Mouse (Mus musculus) adrenal gland, adult (tissue): ENCODE measurements around the gene Txndc15.

Experiments
- DNase-seq, 2 experiments: peaks; one replicate each; pipeline ENCODE4 v3.0.0; 2022 to 2023; ENCODE audit warnings: low spot score in 1 of 2; ENCODE audit not compliant: inconsistent age in 2 of 2

Gene Txndc15

DNA sequence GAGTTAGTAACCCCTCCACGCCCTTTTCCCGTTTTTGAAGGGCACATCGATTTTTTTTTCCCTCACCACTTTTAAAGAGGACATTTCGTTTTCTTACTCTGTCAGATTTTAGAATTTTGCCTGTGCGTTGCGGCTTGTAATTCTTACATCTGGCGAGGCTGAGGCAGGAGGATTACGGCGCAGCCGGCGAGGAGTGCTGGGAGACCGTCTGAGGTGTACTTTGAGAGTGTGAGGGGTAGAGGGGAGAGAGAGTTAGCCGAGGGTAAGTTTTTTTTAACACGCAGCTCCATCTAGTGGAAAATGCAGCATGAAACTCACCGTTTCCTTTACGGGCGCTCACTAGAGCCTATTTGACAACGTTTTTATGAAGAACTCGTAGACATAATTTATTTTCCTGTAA lies 13.4 kb downstream of the Txndc15 start:
- peak; percentile 66 to 90 for DNase-seq

DNA sequence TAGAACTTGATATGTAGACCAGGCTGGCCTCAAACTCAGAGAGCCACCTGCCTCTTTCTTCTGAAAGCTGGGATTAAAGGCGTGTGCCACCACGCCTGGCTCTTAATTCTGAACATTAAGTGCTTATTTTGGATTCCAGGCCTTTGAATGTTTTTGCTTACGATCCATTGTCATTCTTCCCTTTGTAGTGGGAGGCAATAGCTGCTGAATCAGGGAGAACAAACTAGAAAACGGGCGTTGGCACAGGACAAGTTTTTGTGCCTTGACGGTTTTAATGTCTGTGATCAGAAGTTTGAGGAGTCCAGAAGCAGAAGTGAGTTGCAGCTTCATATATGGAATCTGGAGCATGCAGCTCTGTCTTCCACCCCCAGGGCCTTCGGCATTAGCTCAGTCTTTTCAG lies 16.3 kb downstream of the Txndc15 start:
- DNase-seq: no peak

DNA sequence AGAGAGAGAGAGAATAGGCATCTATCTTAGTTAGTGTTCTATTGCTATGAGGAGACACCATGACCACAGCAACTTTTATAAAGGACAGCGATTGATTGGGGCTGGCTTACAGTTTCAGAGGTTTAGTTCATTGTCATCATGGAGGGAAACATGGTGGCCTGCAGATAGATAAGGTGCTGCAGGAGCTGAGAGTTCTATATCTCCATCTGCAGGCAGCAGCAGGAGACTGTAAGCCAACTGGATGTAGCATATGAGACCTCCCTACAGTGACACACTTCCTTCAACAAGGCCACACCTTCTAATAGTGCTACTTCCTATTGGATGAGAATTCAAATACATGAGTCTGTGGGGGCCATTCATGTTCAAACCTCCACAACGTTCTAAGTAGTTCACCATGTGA lies 17.7 kb downstream of the Txndc15 start:
- no peak for DNase-seq

DNA sequence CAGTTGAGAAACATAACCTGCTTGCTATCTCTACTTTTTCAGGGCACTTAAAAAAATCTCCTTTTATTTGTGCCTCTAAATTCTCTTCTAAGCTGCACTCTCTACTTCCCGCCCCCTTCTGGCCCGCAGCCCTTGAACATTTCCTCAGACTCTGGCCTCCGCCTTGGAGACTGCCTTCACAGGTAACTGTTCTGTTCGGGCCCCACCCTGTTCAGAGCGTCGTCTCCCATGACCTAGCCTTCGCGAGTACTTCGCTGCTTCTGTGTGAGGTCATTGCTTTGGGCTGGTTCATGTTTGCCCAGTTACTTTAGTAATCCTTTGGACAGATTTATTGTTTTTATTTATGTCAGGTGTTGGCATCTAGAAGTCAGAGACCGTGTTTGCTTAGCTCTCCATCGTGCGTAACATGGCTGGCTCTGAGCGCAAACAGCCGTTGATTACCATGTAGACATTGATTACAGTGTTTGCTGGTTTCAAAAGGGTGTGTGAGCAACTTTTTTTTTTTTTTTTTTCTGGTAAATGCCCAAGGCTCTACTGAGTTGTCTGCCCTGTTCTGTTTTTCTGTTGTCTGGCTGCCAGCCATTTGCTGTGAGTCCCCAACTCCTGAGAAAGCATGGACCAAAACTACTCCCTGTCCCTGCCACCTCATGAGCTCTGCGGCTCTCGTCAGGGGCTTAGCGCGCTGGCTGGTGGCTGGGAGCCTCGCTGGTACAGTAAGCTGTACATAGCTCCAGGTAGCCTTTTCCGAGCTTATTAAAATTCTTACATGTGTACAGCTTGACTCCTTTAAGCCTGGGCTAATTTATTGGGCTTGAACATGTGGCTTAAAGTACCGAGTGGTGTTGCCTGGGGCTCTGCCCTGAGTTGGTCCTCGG lies 19.4 kb downstream of the Txndc15 start:
- no peak for DNase-seq

DNA sequence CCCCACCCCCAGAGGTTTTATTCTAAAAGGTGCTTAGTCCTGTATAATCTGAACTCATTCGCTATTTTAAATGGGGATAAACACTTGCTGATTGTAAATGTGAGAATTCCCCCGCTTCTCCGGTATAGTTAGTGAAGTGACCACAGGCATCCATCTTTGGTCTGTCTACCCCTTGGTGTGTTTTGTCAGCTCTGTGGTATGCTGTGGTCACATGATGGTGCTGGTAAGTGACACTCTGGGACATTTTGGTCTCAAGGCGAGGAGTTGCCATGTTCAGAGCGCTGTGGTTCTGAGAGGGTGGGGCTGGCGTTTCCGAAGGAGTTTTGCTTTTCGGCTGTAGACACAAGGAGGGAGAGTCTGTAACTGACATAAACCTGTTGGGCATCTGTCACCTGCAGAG lies 23.4 kb downstream of the Txndc15 start:
- DNase-seq: no peak

DNA sequence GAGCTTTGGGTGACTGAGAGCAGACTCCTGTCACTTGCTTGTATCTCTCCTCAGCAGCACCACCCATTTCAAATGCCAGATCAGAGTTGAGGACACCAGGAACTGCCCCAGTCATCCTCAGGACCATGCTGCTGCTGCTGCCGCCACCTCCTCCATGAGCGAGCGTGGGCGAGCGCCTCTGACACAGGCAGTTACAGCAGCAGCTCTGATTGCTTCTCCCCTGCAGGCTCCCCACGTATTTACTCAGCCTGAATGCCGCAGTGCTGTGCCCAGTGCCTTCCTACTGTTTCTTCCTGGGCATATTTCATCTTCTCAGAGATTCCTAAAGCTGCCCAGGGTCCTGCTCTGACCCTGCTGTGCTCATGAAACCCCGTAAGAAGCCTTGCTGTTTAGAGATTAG lies 27.9 kb downstream of the Txndc15 start:
- no peak for DNase-seq

DNA sequence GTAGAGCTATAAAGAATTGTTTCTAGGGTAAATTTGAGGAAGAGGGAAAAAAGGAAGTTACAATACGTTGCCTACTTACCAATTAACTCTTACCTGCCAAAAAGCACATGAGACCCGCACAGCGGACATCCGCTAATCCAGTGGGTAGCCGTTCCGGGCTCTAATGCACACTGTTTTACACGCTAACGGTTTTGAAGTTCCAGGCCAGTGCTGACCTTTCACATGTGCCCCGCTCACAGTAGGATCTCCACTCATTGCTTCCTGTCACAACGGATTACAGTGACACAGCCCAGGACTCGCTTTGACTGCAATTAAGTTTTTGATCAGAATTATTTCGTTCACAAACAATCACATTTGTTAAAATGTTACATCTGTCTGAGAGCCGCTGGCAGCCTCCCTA lies 39.9 kb downstream of the Txndc15 start:
- no peak for DNase-seq

DNA sequence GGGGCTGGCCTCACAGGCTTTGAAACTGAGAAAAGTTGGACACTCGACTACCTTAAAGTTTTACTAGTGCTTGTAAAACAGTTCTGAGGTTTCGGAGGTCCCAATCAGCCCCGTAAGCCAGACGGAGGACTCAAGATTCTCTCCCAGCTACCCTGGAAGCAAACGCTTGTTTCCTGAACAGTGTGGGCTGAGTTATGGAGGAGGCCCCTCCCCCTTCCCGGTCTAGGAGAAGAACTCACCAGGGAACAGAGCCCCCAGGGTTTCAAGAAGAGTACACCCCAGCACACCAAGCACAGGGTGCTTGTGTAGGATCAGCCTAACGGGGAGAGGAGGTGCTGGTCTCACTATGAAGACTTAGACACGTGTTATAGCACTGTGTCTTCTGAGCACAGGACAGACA lies 42.3 kb downstream of the Txndc15 start:
- peak in 1 of 2 experiments; percentile 32 for DNase-seq

DNA sequence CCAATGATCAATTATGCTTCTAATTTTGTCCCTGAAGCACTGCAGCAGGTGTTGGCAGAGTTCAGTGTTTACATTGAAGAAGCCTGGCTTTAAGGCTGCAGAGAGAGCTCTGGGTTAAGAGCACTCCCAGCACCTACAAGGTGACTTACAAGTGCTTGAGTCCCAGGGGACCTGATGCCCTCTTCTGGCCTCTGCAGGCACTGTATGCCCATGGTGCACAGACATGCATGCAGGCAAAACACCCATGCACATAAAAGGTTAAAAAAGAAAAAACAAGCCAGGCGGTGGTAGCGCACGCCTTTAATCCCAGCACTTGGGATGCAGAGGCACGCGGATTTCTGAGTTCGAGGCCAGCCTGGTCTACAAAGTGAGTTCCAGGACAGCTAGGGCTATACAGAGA lies 43.2 kb downstream of the Txndc15 start:
- no peak for DNase-seq

DNA sequence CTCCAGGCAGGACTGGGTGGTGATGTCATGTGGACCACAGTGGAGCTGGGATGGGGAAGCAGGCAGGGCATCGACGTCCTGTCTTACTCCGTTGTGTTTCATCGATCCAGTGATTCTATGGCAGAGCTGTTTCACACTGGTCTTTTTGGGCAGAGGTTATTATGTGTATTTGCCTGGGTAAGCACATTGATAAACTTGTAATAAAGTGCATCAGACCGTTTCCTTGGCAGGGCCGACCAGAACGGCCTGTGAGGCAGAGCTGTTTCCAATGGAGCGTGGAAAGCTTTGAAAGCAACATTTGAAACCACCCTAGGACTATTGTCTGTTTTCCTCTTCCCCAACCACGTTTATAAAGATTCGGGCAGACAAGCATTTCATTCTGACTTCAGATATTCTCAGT lies 46.1 kb downstream of the Txndc15 start:
- no peak for DNase-seq

DNA sequence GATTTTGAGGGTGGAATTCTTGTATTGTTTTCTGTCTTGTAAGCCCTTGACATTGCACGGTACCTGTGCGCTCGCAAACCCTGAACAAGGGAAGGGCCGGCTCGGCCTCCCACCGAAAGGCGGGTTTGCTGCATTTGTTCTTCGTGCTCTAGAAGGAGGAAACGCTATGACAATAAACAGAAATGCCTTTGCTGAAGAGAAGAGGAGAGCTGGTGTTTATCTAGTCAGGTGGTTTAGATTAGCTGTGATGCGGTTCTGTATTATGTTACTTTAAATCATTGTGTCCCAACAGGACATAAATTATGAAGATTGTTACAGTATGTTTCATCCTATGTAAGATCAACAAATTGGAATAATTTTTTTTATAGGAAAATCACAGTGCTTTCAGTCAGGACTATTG lies 47.0 kb downstream of the Txndc15 start:
- DNase-seq: no peak

DNA sequence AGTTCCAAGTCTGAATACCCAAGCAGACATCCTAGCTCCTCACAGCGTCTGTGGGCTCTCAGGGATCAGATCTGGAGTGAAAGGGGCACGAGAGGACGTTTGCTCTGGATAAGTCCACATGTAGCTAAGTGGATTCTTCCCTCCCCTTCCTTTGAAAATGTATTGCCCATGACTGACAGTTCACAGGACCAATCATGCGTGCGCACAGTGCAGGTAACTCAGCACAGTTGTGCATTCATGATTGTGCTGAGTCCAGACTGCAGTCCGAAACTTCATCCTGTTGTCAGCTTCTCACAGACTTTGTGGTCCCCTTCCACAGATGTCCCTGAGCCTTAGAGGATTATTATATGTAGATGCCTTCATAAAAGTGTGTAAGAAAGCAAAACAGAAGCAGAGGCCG lies 59.9 kb downstream of the Txndc15 start:
- no peak for DNase-seq

DNA sequence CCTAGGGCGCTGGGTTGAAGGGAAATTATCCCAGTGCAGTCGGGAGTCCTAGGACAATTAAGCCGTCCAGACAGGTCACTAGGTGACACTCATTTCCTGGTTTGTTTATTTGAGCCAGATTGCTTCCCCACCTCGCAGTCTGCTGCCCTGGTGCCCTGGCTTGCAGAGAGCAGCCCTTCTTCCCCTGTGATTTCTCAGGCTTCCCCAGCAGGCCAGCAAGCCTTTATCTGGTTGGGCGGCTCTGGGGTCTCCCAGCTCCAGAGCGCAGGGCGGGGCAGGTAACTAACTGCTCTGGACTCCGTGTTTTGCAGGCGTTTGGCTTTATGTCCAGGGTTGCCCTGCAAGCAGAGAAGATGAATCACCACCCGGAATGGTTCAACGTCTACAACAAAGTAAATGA lies 60.6 kb downstream of the Txndc15 start:
- DNase-seq: no peak
